Mouse (Mus musculus): ENCODE results near the gene Olfr548-ps1.
"Not testable (repeated sequence)": the region's sequence is repeated elsewhere in the genome, so short reads cannot be mapped to it uniquely, and the experiment has no call there.

The Olfr548-ps1 gene

DNA sequence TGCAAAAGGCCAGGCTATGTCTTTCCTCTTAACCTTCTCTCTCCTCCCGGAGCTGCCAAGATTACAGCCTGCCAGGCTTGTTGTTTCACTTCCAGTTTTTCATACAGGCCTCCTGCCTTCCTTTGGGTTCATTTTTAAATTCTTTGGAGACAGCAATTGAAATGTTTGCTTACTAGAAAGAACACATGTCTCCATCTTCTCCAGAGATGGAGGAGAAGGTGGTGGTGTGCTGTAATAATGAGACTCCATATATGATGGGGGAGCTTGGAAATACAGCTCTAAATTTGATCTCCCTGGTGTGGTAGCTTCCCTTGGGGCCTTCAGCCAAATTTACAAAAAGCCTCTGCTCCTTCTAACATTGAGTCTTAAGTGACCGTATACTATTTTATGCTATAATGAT lies at the start of gene Olfr548-ps1:
TSS of gene Olfr548-ps1 (plus strand) at position 301 of the 400 bp plus-strand sequence.
- DNase-seq: no peak

DNA sequence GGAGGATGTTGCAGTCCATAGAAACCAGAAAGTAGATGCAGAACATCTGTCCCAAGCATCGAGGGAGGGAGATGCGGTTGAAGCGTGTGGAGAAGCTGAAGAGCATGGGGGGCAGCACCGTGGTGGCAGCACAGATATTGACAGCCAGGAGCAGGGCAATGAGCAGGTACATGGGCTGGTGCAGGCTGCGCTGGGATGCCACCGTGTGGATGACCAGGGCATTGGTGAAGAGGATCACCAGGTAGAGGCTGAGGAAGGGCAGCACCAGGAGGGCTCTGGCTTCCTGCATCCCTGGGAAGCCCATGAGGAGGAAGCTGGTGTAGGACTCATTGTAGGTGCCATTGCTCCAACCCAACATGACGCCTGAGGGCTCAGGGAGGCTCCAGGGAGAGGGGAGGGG lies 46.3 kb upstream of the Olfr548-ps1 start:
- DNase-seq: not testable (repeated sequence)

DNA sequence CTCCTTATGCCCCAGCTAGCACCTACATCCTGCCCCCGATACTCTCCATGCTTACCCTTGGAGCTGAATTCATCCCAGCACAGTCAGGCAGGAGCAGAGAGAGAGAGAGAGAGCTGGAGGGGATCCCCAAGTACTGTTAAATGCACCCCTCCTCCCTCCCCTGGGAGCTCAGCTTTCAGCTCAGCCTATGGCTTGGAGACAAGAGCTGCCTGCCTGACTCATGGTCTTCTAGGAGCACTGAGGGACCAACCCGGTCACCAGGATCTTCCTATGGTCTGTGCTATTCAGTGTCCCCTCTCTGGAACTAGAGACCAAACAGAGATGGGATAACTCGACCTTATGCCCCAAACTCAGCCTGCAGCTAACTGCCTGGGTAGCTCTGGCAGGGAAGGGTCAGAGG lies 41.2 kb upstream of the Olfr548-ps1 start, which contains the start of gene Olfr545:
TSS of gene Olfr545 (minus strand) at position 101 of the 400 bp plus-strand sequence.
- DNase-seq: no peak

DNA sequence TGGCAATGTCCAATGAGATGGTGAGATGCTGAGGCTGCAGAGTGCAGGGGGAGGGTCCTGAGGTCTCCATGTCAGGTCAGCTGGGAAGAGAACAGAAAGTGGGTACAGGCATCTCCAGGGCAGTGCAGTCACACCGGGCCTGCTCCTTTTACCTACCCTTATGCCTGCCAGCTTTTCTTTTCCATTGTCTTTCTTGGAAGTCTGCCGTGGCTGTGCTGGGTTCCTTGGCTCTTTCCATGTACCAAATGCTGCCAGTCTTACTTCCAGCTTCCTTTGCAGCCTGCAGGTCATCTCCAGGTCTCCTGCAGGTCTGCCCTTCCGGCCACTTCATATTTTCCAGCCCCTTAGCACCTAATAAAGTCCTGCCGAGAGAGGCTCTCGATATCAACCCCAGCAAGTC lies 38.7 kb upstream of the Olfr548-ps1 start:
- no peak for DNase-seq

DNA sequence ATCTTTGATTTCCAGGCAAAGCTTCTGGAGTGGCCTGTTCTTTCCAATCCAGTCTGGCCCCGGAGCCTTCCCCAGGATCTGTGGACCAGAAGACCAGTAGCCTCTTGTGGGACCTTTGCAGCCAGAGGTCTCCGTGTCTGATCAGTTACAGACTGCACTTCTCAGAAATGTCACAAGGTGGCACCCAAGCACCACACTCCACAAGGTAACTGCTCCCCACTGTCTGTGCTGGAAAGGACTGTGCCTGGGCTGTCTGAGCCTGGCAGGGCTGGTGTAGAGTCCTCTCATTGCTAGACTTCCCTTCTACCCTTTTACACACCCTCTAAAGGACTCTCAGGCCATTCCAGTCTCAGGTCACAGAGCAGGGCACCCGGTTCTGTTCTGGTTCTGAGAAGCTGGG lies 33.8 kb upstream of the Olfr548-ps1 start:
- DNase-seq: peak; percentile 72

DNA sequence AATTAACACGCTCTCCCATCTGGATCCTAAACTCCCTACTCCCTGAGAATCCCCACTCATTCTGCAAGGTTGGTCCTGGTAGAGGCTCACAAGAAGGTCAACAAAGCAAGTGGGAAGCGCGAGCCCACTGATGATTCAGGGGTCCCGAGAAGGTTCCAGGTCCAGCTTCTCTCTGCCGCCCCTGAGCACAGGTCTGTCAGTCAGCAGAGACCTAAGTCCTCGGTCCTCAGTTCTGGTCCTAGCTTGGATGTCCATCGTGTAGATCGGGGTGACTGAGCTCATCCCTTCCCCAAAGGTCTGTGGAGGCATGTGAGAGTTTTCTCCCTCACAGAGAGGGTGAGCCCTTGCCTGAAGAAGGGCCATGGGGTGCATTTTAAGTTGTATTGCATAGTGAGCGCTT lies 32.6 kb upstream of the Olfr548-ps1 start:
- no peak for DNase-seq

DNA sequence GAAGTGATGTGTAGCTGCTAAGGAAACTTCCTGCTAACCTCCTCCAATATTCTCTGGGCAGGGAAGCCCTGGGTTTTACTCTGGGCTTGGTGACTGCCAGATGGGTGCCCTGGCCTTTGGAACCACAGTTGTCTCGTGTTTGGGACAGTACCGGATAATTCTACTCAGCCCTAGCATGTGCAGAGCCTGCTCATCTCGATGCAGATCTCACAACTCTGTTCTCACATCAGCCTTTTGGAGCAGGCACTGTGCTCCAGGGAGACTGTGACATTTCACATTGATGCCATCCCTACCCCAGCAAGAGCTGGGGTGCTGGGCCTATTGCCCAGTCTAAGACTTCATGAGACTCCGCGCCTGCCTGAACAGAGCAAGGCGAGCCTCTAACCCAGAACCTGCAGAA lies 32.0 kb upstream of the Olfr548-ps1 start:
- DNase-seq: no peak

DNA sequence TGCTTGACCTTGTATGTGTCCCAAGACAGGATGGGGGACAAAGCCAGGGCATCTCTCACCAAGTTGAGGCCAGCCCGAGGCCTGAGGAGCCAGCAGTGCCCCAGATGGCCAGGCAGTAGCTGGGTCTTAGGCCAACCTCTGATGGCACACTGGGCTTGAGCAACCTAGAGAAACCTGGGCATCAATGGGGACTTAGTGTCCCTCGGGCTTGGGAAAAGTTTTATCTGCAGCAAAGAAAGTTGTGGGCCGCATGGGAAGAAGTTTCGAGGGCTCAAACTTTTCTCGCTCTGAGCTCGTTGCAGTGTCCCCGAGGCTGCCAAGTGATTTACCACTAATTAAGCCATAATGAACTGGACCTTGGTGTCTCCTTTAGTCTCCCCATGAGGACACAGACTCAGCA lies 31.0 kb upstream of the Olfr548-ps1 start:
- DNase-seq: no peak

DNA sequence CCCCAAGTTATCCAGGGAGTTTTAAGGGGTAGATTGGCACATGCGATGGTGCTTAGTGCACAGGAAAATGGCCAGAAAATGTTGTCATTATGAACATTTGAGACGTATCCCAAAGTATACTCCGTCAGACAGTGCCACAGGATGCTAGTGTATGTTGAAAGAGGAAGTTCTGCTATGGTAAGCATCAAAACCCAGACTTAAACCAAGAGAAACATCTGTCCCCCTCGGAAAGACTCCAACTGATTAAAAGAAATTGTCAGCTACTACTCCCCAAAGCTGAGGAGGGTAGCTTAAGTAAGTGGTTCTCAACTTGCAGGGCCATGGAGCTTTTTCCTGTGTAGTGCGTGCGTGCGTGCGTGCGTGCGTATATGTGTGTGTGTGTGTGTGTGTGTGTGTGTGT lies 28.8 kb upstream of the Olfr548-ps1 start:
- DNase-seq: no peak

DNA sequence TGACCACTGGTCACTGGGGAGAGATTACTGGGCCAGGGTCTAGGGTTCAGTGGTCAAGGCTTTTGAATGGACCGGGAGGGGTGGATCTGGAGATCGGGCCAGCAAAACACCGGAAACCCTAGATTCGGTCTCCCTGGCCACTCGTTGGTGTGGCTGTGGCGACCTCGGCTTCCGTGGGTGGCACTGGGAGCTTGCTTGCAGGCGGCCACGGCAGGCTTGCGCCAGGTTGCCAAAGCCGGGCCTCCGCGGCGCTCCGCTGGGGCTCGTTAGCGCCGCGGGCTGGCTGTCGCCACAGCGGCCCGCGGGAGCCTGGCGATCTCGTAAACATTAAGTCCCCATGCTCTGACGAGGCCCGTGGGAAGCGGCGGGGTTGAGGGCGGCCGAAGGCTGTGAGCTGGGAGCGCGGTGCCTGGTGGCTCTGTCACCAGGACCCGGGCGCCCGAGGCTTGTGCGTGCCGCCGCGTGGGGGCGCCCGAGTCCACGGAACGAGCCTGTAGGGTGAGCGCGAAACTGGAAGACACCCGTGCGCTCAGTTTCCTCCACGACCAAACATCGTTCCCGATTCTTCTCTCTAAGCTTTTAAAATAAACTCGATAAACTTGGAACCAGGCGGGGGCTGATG lies 27.8 kb upstream of the Olfr548-ps1 start:
- DNase-seq: peak; percentile 95

DNA sequence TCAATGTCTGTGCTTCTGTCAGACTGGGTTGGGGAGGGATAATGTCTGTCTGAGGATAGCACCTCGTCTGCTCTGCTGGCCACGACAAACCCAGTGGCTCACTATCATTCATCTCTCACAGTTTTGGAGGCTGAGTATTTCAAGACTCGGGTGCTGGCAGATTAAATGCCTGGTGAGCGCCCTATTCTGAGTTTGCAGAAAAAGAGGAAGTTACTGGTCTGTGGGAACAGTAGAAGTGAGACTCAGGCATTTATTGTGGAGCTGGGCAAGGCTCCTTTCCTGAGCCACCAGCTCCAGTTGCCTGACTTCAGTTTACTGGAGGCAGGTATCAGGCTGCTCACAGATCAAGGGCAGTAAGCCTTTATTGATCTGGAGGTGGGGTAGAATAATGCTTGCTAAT lies 26.6 kb upstream of the Olfr548-ps1 start:
- no peak for DNase-seq

DNA sequence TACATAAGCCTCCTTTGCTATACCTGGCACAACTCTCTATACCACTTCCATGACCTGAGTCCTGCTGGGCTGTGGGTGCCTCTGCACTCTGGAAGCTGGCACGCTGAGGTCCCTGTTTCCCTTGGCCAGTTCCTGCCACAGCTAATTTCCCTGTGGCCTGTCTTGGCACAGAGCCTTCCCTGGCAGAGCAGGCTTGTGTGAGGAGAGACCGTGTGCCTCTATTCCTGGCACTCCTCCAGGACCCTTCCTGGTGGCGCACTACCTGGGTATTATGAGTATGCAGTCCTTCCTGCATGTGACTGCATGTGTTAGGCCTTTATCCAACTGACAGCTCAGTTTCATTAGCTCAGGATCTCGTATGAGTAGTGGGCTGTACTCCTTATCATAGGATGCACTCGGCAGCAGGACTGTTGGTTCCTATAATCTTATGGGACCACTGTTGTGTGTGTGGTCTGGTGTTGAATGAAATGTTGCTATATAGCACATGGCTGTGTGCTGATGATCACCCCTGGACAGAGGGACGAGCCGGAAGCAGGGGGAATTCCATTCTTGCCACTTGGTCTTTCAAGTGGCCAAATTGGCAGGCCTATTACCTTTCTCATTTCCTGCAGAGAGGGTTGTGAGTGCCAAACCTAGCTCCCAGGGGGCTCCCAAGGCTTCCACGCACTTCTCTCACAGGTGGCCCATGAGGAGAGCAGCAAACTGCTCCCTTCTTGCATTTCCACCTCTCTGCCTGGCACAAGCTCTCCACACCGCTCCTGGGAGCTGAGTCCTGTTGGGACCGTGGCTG lies 24.2 kb upstream of the Olfr548-ps1 start:
- DNase-seq: no peak

DNA sequence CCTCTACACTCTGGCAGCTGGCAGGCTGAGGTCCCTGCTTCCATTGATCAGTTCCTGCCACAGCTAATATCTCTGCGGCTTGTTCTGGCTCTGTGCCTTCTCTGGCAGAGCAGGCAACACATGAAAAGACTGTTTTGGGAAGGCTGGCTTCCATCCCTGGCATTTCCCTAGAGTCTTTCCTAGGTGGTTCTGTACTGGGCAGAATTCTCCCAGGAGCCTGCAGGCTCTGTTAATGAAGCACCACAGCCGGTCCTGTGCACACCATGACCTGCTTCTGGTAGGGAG lies 23.7 kb upstream of the Olfr548-ps1 start:
- DNase-seq: no peak

DNA sequence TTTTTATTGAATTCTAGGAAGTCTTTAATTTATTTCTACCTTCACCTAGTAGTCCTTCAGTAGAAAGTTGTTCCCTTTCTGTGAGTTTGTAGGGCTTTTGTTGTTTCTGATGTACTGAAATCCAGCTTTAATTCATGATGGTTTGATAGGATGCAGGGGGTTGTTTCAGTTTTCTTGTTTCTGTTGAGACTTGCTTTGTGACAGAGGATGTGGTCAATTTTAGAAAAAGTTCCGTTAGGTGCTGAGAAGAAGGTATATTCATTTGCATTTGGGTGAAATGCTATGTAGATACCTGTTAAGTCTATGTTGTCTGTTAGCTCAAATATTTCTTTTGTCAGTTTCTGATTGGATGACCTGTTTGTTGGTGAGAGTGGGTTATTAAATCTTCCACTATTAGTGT lies 11.6 kb upstream of the Olfr548-ps1 start:
- no peak for DNase-seq

DNA sequence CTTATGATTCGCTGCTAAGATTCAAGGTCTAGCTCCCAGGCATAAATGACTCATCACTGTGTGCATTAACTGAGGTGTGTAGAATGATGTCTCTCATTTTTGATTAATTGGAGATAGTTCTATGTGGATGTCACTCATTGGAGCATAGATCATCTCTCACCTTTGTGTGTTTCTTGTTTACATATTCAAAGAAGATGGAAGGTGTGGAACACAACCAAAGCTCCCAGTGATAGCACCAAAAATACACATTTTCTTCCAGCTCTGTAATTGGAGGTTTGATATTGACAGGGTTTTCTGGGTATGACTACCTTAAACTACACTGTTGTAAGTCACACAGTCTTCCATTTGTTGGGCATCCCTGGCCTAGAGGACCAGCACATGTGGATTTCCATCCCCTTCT lies 6.2 kb upstream of the Olfr548-ps1 start, which contains the start of gene Olfr547:
TSS of gene Olfr547 (plus strand) at position 301 of the 400 bp plus-strand sequence.
- DNase-seq: no peak

DNA sequence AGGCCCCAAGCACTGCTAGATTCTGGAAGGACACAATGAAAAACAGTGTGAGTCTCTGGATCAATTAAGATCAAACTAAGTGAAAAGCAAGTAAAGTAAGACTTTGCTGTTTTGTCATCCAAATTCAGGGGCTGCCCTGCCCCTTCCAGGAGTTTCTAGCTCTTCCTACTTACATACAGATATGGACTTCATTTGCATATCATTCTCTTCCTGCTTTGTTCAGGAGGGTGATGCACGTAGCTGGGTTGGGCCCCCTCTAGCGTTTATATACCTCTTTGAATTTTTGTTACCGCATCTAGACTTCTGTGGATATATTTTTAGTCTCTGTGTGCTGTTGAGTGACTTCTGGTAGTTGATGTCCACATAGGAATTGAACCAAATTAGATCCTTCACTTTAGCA lies 555 bp downstream of the Olfr548-ps1 start:
- no peak for DNase-seq

DNA sequence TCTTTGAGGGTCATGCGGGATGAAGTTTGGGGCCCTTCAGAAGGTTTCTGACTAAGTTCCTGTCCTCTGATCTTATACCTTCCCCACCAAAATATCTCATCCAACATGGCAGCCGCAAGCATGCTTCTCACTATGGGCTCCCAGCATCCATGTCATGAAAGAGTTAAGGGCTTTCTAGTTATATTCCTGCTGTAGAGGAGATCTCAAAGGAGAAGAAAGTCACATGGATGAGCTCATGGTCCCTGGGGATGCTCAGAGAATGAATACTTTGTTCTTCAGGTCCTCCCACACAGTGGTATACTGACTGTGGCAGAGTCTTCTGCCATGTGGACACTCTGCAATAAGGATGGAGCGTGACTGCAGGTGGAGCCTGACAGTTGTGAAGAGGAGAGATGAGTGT lies 8.9 kb downstream of the Olfr548-ps1 start, which contains the start of gene Olfr549:
TSS of gene Olfr549 (plus strand) at position 301 of the 400 bp plus-strand sequence.
- no peak for DNase-seq

DNA sequence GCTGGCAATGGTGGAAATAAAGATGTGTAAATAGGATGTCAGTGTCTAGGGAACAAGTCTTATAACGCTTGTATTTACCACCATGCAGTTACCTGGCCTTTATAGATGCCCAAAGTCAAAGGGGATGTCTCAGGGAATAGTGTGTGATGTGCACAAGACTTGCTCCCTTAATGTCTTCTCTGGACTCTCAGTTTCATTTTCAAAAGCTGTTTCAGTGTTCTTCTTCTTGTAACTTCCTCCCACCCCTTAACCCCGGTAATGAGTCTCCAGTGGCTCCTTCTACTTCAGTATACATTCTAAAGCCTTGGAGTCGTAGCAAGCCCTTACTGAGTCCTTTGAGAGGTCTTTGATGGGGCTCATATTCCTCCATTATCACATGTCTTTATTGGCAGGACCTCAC lies 12.6 kb downstream of the Olfr548-ps1 start:
- DNase-seq: no peak

DNA sequence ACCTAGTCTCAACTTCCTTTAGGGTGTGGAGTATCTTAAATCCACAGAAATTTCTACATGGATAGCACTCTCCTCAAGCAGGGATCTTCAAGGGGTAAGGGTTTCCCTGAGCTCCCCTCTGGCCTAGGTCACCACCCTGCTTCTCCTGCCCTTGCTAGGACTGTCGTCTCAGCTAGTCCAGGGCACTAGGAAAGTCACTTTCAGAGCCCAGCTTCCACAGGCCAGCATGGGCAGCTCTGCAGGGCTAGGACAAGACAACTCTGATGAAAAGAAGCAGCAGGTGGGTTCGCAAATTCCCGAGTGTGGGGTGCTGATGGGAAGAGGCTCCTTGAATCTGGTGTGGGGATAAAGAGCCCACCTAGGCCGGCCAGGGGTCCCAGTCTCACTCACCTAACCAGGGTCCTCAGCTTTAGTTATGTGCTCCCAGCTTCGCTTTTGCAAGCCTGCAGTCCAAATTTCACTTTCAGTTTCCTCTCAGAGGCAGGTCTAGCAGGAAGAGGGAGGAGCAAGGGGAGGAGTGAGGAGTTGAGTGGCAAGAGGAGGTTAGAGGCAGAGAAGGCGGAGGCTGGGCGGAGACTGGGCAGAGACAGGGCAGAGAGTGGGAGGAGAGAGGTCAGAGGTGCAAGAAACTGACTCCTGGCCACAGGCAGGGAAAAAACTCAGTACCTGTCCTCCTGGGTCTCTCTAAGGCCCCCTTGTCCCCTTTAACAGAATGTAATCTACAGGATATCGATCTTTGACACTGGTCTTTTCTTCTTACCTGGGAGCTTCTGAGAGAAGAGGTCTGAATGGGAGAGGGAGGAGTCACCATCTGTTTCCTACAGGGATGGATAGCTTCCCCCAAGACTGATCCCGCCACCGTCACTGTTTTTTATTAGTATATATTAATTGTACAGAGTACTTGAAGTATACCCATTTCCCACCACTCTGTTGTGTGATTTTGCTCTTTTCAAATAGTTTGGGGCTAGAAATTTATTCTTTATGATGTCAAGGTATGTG lies 24.6 kb downstream of the Olfr548-ps1 start, which contains the start of gene Trim21:
TSS of gene Trim21 (minus strand) at position 488 of the 999 bp plus-strand sequence.
- DNase-seq: peak; percentile 27

DNA sequence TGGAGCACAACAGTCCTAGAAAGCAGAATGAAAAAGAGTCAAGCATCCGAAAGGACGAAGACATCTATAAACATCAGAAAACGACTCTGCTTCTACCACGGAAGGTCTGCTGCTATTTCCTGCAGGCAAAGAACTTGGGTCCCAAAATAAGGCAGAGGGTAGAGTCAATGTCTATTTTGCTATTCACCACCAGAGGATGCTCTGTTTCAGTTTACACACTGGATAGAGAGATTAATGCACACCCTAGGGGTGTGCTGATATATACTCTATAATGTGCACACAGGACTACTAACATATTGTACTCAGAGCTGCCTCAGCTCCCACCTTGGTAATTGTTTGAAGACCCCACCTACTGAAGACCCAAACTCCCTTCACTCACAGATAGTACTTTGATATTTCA lies 25.5 kb downstream of the Olfr548-ps1 start:
- no peak for DNase-seq

DNA sequence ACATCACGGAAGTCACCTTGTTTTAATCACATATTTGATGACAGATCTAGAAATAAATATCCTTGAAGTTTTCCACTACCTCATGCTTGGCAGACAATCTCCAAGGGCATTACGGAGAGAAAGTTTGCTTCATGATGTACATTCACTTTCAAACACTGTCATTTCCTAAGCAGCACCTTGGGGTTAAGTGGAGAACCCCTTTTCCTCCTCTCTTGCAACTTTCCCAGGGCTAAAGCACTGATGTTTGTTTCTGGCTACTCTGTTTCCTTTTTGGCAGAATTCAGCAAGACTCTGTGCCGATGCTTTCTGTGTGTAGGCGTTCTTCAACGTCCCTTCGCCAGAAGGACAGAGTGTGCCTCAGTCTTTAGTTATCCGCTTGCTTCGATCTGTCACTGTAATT lies 30.4 kb downstream of the Olfr548-ps1 start, which contains the start of gene Olfr550:
TSS of gene Olfr550 (plus strand) at position 301 of the 400 bp plus-strand sequence.
- no peak for DNase-seq

DNA sequence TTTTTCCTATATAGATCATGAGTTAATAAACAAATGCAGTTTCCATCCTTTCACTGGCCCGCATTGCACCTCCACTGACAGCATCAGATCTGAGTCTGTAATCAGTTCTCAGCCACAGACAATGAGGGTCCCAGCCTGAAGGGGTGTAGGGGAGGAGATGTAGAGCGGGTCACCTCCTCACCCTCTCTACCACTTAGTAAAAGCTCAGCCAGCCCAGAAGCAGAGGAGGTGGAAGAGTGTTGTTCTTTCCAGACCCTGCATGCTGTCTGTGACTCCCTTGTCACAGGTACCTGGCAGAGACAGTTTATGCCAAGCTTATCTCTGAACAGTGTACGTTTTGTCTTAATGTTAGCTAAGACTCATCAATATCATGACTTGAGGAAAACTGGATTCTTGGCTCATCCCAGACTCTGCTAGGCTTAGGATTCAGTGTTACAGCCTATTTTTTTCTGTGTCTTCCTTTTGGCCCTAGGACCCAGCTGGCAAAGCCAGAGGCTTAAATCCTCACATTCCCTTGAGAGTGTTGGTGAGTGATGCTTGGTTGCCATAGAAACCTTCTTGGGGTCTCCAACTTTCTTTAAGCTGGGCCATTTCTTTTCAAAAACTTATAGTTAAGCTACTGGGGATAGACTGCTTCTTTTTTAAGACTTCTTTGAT lies 32.6 kb downstream of the Olfr548-ps1 start:
- DNase-seq: no peak

DNA sequence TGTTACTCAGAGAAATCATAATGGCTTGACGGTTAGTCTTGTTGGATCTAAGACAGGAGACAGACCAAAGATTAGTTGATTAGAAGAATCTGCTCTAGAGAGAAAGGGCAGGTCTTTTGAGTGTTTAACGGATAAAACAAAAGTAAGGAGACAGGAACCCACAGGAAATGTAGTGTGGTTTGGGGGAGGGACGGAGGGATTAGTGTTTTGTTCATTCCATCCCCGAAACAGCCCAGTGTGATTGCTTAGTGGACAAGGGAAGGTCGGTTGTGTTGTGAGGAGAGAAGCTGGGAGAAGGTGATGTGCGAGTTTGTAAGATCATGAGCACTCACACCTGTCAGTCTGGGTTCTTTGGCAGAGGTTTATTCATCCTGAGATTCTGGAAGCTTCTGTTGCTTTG lies 35.3 kb downstream of the Olfr548-ps1 start:
- no peak for DNase-seq
